ENCODE assay signal across 15 mouse cellular contexts in the genomic region with DNA sequence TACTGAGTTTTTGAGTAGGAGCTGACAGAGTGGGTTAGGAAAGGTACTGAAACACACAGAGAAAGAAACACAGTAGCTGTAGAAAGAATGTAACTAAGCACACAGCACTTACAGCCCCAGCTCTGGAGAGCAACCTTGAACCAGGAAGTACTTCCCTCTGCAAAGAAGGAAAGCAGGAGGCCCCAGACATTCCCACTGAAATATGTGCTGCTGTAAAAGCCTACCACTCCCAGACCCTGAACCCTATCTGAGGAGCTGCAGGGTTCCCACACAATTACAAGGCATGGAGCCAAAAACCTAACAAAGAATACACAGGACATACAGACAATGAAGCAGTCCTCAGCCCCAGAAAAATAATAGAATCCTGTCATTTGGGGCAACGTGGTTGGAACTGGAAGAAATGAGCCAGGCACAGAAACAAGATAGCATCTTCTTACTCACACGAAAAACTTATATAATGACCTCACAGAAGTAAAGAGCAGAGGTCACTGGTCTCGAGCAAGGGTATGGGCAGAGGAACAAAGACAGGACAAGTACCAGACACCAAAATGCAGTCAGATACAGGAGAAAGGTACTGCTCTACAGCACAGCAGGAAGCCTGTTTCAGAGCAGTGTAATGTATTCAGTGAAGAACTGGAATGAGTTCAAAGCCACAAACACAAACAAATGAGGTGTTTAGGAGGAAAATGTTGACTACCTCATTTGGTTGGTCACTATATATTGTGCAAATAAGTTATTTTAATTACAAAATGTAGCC. TPM values are rescaled to one million over a fixed set of nuclear protein-coding genes. Genes with fewer than 3 reads are reported as not detected.
DNase-seq lines count a peak whose midpoint lies in the region; ATAC-seq and TF ChIP-seq lines count a peak whose summit lies in the region.
"Had no signal": no experiment of that assay in that cellular context is flagged by ENCODE, and none has a peak within 500 bp of the region (broad histone marks: within the 10 kb centered on the region; RNA-seq: fewer than 3 reads in every experiment).

No protein-coding gene starts in this region.

- no peak for DNase-seq in heart, postnatal 10 days
- no peak for DNase-seq in limb, embryonic 10.5 days (ENCODE audit: low spot score)
- DNase-seq in ES-E14 (ENCODE audit: low read depth, low spot score): no peak
- DNase-seq in embryonic facial prominence, embryonic 14.5 days (ENCODE audit: low spot score): no peak
- no peak for DNase-seq in embryo, embryonic 10.5 days (ENCODE audit: low spot score)
- DNase-seq in ovary, adult 18-20 months (ENCODE audit: low spot score): no peak
- DNase-seq: cerebellum, adult 18-20 months; kidney, postnatal 4 days; right cerebral cortex, postnatal 25 days; thymus, postnatal 14 days had no signal

- intact Hi-C loops in heart, postnatal 10 days (cut with DNase I): no loop called here

- no peaks in the 10 kb centered on the region for H3K9me3 ChIP-seq in heart, embryonic 11.5 days (replicated peaks; ENCODE audit: control insufficient read depth, low read length)
- no peaks in the 10 kb centered on the region for H3K9me3 ChIP-seq in limb, embryonic 12.5 days
- no peaks in the 10 kb centered on the region for H3K9me3 ChIP-seq in limb, embryonic 10.5 days (replicated peaks)
- no peaks in the 10 kb centered on the region for H3K9me3 ChIP-seq in ES-E14 (ENCODE audit: control insufficient read depth, insufficient read depth, low read depth, low read length)
- no peaks in the 10 kb centered on the region for H3K9me3 ChIP-seq in embryonic facial prominence, embryonic 14.5 days (ENCODE audit: control insufficient read depth, low read length)
- H3K9me3 ChIP-seq: limb, embryonic 15.5 days; midbrain, embryonic 12.5 days had no signal

- ATAC-seq in heart, embryonic 11.5 days (replicated peaks; ENCODE audit: insufficient number of reproducible peaks, low FRiP score, low TSS enrichment): no peak; the same call in 1 of the 2 replicates
- ATAC-seq in limb, embryonic 12.5 days (ENCODE audit: insufficient number of reproducible peaks, insufficient read depth, low FRiP score, low TSS enrichment, low read depth): no peak
- ATAC-seq in embryonic facial prominence, embryonic 14.5 days (ENCODE audit: low read depth): no peak

- WGBS in heart, embryonic 11.5 days (ENCODE audit: insufficient replicate concordance): 35% methylated on average over 3 of the region's 3 CpGs
- WGBS in limb, embryonic 12.5 days: 54% methylated on average over 3 of the region's 3 CpGs
- 49% methylated on average over 3 of the region's 3 CpGs for WGBS in limb, embryonic 10.5 days
- 30% methylated on average over 3 of the region's 3 CpGs for WGBS in embryonic facial prominence, embryonic 14.5 days

- no peak overlapping the region for H3K9ac ChIP-seq in heart, embryonic 11.5 days (ENCODE audit: low read depth, low read length)
- no peak overlapping the region for H3K9ac ChIP-seq in limb, embryonic 12.5 days (replicated peaks)
- no peak overlapping the region; the same call in 1 of the 2 replicates for H3K9ac ChIP-seq in ES-E14 (ENCODE audit: insufficient read depth, low read depth, low read length, poor library complexity, severe bottlenecking)
- no peak overlapping the region for H3K9ac ChIP-seq in embryonic facial prominence, embryonic 14.5 days (ENCODE audit: low read depth, low read length)
- H3K9ac ChIP-seq: limb, embryonic 15.5 days; midbrain, embryonic 12.5 days had no signal

- no peak overlapping the region for H3K4me3 ChIP-seq in heart, embryonic 11.5 days (ENCODE audit: low read depth, low read length)
- no peak overlapping the region for H3K4me3 ChIP-seq in limb, embryonic 12.5 days (replicated peaks)
- H3K4me3 ChIP-seq in limb, embryonic 10.5 days: no peak overlapping the region
- H3K4me3 ChIP-seq in ES-E14 (ENCODE audit: insufficient read depth in 1 of 2, low read depth in 1 of 2, low read length in 2 of 2, poor library complexity in 1 of 2, severe bottlenecking in 1 of 2): no peak overlapping the region
- H3K4me3 ChIP-seq in embryonic facial prominence, embryonic 14.5 days (ENCODE audit: low read depth, low read length): no peak overlapping the region
- H3K4me3 ChIP-seq: erythroblast, embryonic 14.5 days; limb, embryonic 15.5 days; midbrain, embryonic 12.5 days had no signal

- H3K4me2 ChIP-seq in heart, embryonic 11.5 days: no peak overlapping the region
- H3K4me2 ChIP-seq in limb, embryonic 12.5 days: no peak overlapping the region
- H3K4me2 ChIP-seq in embryonic facial prominence, embryonic 14.5 days (ENCODE audit: low read depth, low read length): no peak overlapping the region
- H3K4me2 ChIP-seq: limb, embryonic 15.5 days; midbrain, embryonic 12.5 days had no signal

- in situ Hi-C loops in ES-E14 (cut with MboI; ENCODE audit: low sequenced_read_pairs in 2 of 2, unreplicated experiment in 2 of 2): no loop called here

- peak overlapping the region; percentile 46; the same call in 1 of the 2 replicates for H3K27ac ChIP-seq in heart, embryonic 11.5 days (ENCODE audit: low read depth, low read length)
- 0 out of 2 replicates have a peak overlapping the region, but pooled peaks have one; percentile 0 for H3K27ac ChIP-seq in limb, embryonic 12.5 days
- no peak overlapping the region for H3K27ac ChIP-seq in limb, embryonic 10.5 days
- H3K27ac ChIP-seq in ES-E14 (ENCODE audit: insufficient read depth, low read depth, low read length, poor library complexity, severe bottlenecking): peak overlapping the region; percentile 82; the same call in 1 of the 2 replicates
- 0 out of 2 replicates have a peak overlapping the region, but pooled peaks have one; percentile 8 for H3K27ac ChIP-seq in embryonic facial prominence, embryonic 14.5 days (replicated peaks; ENCODE audit: low read depth, low read length)
- H3K27ac ChIP-seq: limb, embryonic 15.5 days; midbrain, embryonic 12.5 days had no signal

- peaks cover 8% of the 10 kb centered on the region; the same call in 1 of the 2 replicates for H3K4me1 ChIP-seq in heart, embryonic 11.5 days (ENCODE audit: control insufficient read depth, insufficient read depth, low read length)
- H3K4me1 ChIP-seq in limb, embryonic 12.5 days (replicated peaks): peaks cover 17% of the 10 kb centered on the region
- peaks cover 21% of the 10 kb centered on the region for H3K4me1 ChIP-seq in limb, embryonic 10.5 days
- peaks cover 17 to 19% of the 10 kb centered on the region in 2 experiments for H3K4me1 ChIP-seq in ES-E14 (ENCODE audit: control insufficient read depth in 2 of 2, insufficient read depth in 2 of 2, low read length in 2 of 2, poor library complexity in 1 of 2)
- no peaks in the 10 kb centered on the region for H3K4me1 ChIP-seq in embryonic facial prominence, embryonic 14.5 days (ENCODE audit: control insufficient read depth, insufficient read depth, low read length)
- H3K4me1 ChIP-seq: limb, embryonic 15.5 days had no signal

- no peaks in the 10 kb centered on the region for H3K36me3 ChIP-seq in heart, embryonic 11.5 days (ENCODE audit: control insufficient read depth, insufficient read depth, low read length)
- H3K36me3 ChIP-seq in limb, embryonic 12.5 days: no peaks in the 10 kb centered on the region
- no peaks in the 10 kb centered on the region for H3K36me3 ChIP-seq in limb, embryonic 10.5 days
- H3K36me3 ChIP-seq in ES-E14 (ENCODE audit: control insufficient read depth, insufficient read depth, low read length, poor library complexity, severe bottlenecking): no peaks in the 10 kb centered on the region
- no peaks in the 10 kb centered on the region for H3K36me3 ChIP-seq in embryonic facial prominence, embryonic 14.5 days (ENCODE audit: control insufficient read depth, insufficient read depth, low read length)
- H3K36me3 ChIP-seq: limb, embryonic 15.5 days; midbrain, embryonic 12.5 days had no signal

- no peaks in the 10 kb centered on the region for H3K27me3 ChIP-seq in heart, embryonic 11.5 days (ENCODE audit: control insufficient read depth, insufficient read depth, low read length)
- H3K27me3 ChIP-seq in limb, embryonic 12.5 days: no peaks in the 10 kb centered on the region
- H3K27me3 ChIP-seq in limb, embryonic 10.5 days (ENCODE audit: low read depth, poor library complexity, severe bottlenecking): no peaks in the 10 kb centered on the region
- H3K27me3 ChIP-seq in embryonic facial prominence, embryonic 14.5 days (replicated peaks; ENCODE audit: control insufficient read depth, insufficient read depth, low read length): no peaks in the 10 kb centered on the region
- H3K27me3 ChIP-seq: limb, embryonic 15.5 days; midbrain, embryonic 12.5 days had no signal

TF ChIP-seq in ES-E14, 5 proteins besides CTCF, POLR2A, EP300 and RAD21:
- TF ChIP-seq CHD2 (IDR thresholded peaks at IDR 0.05; ENCODE audit: low read depth, low read length) (no peak), ZNF384 (IDR thresholded peaks at IDR 0.05; ENCODE audit: low read depth, low read length) (no peak), MAFK (IDR thresholded peaks at IDR 0.05; ENCODE audit: insufficient read depth, low read depth, low read length) (no peak), HCFC1 (IDR thresholded peaks at IDR 0.05; ENCODE audit: borderline replicate concordance, insufficient read depth, low read length) (no peak), ZC3H11A (IDR thresholded peaks at IDR 0.05; ENCODE audit: borderline replicate concordance, low read depth, low read length) (no peak)

RNA-seq across cellular contexts. Expression of a gene that starts 31.9 kb away (rescaled TPM):
- 12.2 and 12.6 TPM in 2 replicates for polyA plus RNA-seq in heart, embryonic 11.5 days (2014; fragmentation: Nextera tagmentation; extraction: Ambion mirVana)
- 1 to 10 TPM; 5.8 to 6.7 TPM for total RNA-seq in heart, postnatal 10 days (2021)
- 26.5 and 26.6 TPM in 2 replicates for polyA plus RNA-seq in limb, embryonic 12.5 days (2016; fragmentation: Nextera tagmentation; extraction: Ambion mirVana)
- 21.1 and 22.3 TPM in 2 replicates for polyA plus RNA-seq in limb, embryonic 10.5 days (2016; fragmentation: Nextera tagmentation; extraction: Ambion mirVana)
- total RNA-seq in ES-E14 (2012; rRNA removed): 18.3 and 26.5 TPM in 2 replicates
- polyA plus RNA-seq in embryonic facial prominence, embryonic 14.5 days (2014; fragmentation: Nextera tagmentation; extraction: Ambion mirVana): 16.7 and 18.7 TPM in 2 replicates
